Comparison of ENCODE assay signal across 8 mouse cellular contexts in the genomic region with DNA sequence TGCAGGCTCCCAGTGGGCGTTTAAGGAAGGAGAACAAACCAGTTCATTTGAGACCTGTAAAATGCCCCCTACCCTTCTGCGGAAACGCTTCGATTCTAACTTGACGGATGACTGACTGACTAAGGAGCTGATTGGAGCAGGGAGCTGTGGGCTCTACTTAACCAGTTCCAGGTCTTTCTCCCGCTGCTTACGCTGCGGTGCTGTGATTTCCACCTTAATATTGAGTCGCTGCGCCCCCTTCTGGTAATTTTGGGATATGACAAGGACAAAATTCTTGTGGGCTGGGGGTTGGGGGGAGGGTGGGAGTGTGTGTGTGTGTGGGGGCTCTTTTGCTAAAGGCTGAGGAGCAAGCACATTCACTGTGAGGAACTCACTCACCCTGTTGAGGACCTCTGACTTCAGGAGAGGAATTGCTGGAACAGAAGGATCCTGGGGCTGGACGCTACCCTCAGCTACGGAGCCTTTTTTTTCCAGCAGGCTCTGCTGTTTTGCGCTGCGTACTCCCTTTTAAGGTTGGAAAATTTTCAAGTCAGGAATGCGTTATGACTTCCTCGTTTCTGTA. TPM values are rescaled to one million over a fixed set of nuclear protein-coding genes. Genes with fewer than 3 reads are reported as not detected.
DNase-seq lines count a peak whose midpoint lies in the region; ATAC-seq and TF ChIP-seq lines count a peak whose summit lies in the region.

No protein-coding gene starts in this region.

- WGBS in forebrain, postnatal 0 days = 27% methylated on average over 16 of the region's 16 CpGs
- WGBS in hindbrain, embryonic 16.5 days = 21% methylated on average over 16 of the region's 16 CpGs
- WGBS in limb, embryonic 10.5 days = 26% methylated on average over 16 of the region's 16 CpGs
- 26% methylated on average over 16 of the region's 16 CpGs for WGBS in midbrain, embryonic 14.5 days

- no peak overlapping the region for H3K4me3 ChIP-seq in forebrain, postnatal 0 days (ENCODE audit: low read depth, low read length)
- H3K4me3 ChIP-seq in hindbrain, embryonic 16.5 days (ENCODE audit: low read length) = peak overlapping the region; percentile 21; the same call in 1 of the 2 replicates
- peak overlapping the region; percentile 31 for H3K4me3 ChIP-seq in limb, embryonic 10.5 days
- no peak overlapping the region for H3K4me3 ChIP-seq in midbrain, embryonic 14.5 days (replicated peaks; ENCODE audit: low read depth, low read length)

- no peak overlapping the region for H3K9ac ChIP-seq in forebrain, postnatal 0 days
- H3K9ac ChIP-seq in hindbrain, embryonic 16.5 days (ENCODE audit: low read depth, low read length) = 0 out of 2 replicates have a peak overlapping the region, but pooled peaks have one; percentile 47
- H3K9ac ChIP-seq in midbrain, embryonic 14.5 days (replicated peaks; ENCODE audit: low read length) = no peak overlapping the region

- peak; percentile 88 for TF ChIP-seq CTCF in forebrain, postnatal 0 days (IDR thresholded peaks at IDR 0.05; ENCODE audit: low read depth)

- H3K36me3 ChIP-seq in forebrain, postnatal 0 days (ENCODE audit: insufficient read depth) = no peaks in the 10 kb centered on the region
- no peaks in the 10 kb centered on the region for H3K36me3 ChIP-seq in hindbrain, embryonic 16.5 days (ENCODE audit: control insufficient read depth, insufficient read depth, low read length)
- no peaks in the 10 kb centered on the region for H3K36me3 ChIP-seq in limb, embryonic 10.5 days
- H3K36me3 ChIP-seq in midbrain, embryonic 14.5 days (ENCODE audit: control insufficient read depth, insufficient read depth, low read length) = no peaks in the 10 kb centered on the region

- peak; percentile 90 for ATAC-seq in forebrain, postnatal 0 days
- ATAC-seq in hindbrain, embryonic 16.5 days = peak; percentile 80
- ATAC-seq in midbrain, embryonic 14.5 days (ENCODE audit: low FRiP score, low TSS enrichment) = 0 out of 2 replicates have a peak, but pooled peaks have one; percentile 46

- H3K27me3 ChIP-seq in forebrain, postnatal 0 days (ENCODE audit: insufficient read depth, low read length) = peaks cover 5% of the 10 kb centered on the region; the same call in 1 of the 2 replicates
- no peaks in the 10 kb centered on the region for H3K27me3 ChIP-seq in hindbrain, embryonic 16.5 days (replicated peaks; ENCODE audit: control insufficient read depth, insufficient read depth, low read length)
- peaks cover 10% of the 10 kb centered on the region; the same call in 1 of the 2 replicates for H3K27me3 ChIP-seq in limb, embryonic 10.5 days (ENCODE audit: low read depth, poor library complexity, severe bottlenecking)
- H3K27me3 ChIP-seq in midbrain, embryonic 14.5 days (ENCODE audit: control insufficient read depth, insufficient read depth, low read length) = no peaks in the 10 kb centered on the region

- H3K4me1 ChIP-seq in forebrain, postnatal 0 days (ENCODE audit: insufficient read depth) = no peaks in the 10 kb centered on the region; the same call in 1 of the 2 replicates
- peaks cover 8% of the 10 kb centered on the region for H3K4me1 ChIP-seq in hindbrain, embryonic 16.5 days (ENCODE audit: control insufficient read depth, insufficient read depth, low read depth, low read length)
- peaks cover 17% of the 10 kb centered on the region for H3K4me1 ChIP-seq in limb, embryonic 10.5 days
- H3K4me1 ChIP-seq in midbrain, embryonic 14.5 days (ENCODE audit: control insufficient read depth, insufficient read depth, low read length) = no peaks in the 10 kb centered on the region

- H3K9me3 ChIP-seq in forebrain, postnatal 0 days (ENCODE audit: low read length) = no peaks in the 10 kb centered on the region
- no peaks in the 10 kb centered on the region for H3K9me3 ChIP-seq in hindbrain, embryonic 16.5 days (ENCODE audit: control insufficient read depth, low read length)
- H3K9me3 ChIP-seq in limb, embryonic 10.5 days (replicated peaks) = no peaks in the 10 kb centered on the region
- no peaks in the 10 kb centered on the region for H3K9me3 ChIP-seq in midbrain, embryonic 14.5 days (ENCODE audit: control insufficient read depth, low read length)

- peak overlapping the region; percentile 38 for H3K4me2 ChIP-seq in forebrain, postnatal 0 days (ENCODE audit: low read depth)
- peak overlapping the region; percentile 50 for H3K4me2 ChIP-seq in hindbrain, embryonic 16.5 days (ENCODE audit: low read length)
- peak overlapping the region; percentile 21 for H3K4me2 ChIP-seq in midbrain, embryonic 14.5 days (ENCODE audit: low read length)

- peak; percentile 59 for DNase-seq in right cerebral cortex, adult 18-20 months
- no peak for DNase-seq in right cerebral cortex, postnatal 36 days (ENCODE audit: low spot score in 2 of 2)
- peak; percentile 66 to 72 for DNase-seq in cerebellum, adult 18-20 months
- DNase-seq in forebrain, postnatal 0 days = peak; percentile 89
- peak; percentile 82 for DNase-seq in limb, embryonic 10.5 days (ENCODE audit: low spot score)
- peak; percentile 92 for DNase-seq in midbrain, embryonic 14.5 days
- peak; percentile 76 for DNase-seq in testis, postnatal 10 days (ENCODE audit: low spot score)

- no peak overlapping the region for H3K27ac ChIP-seq in forebrain, postnatal 0 days (ENCODE audit: low read depth, low read length)
- H3K27ac ChIP-seq in hindbrain, embryonic 16.5 days (ENCODE audit: low read depth, low read length) = no peak overlapping the region
- peak overlapping the region; percentile 75 for H3K27ac ChIP-seq in limb, embryonic 10.5 days
- H3K27ac ChIP-seq in midbrain, embryonic 14.5 days (replicated peaks; ENCODE audit: low read depth, low read length) = no peak overlapping the region

RNA-seq across cellular contexts. Expression of a gene that starts 18.5 kb away (rescaled TPM):
- 14.2 and 18.0 TPM in 2 replicates for total RNA-seq in forebrain, postnatal 0 days (2014; rRNA removed)
- 9.3 and 9.6 TPM in 2 replicates for polyA plus RNA-seq in forebrain, postnatal 0 days (2015; fragmentation: Nextera tagmentation; extraction: Ambion mirVana)
- polyA plus RNA-seq in hindbrain, embryonic 16.5 days (2015; fragmentation: Nextera tagmentation; extraction: Ambion mirVana) = 3.9 and 4.3 TPM in 2 replicates
- polyA plus RNA-seq in limb, embryonic 10.5 days (2016; fragmentation: Nextera tagmentation; extraction: Ambion mirVana) = 0.76 and 0.80 TPM in 2 replicates
- 1.1 and 1.2 TPM in 2 replicates for polyA plus RNA-seq in midbrain, embryonic 14.5 days (2014; fragmentation: Nextera tagmentation; extraction: Ambion mirVana)

Comparison
In these comparisons a context has a peak if more than half of its experiments do, and no peak if none do; other contexts are left out.
1. DNase-seq: peak in right cerebral cortex, adult 18-20 months (single experiment), cerebellum, adult 18-20 months (2 of 2), forebrain, postnatal 0 days (single experiment), limb, embryonic 10.5 days (single experiment), midbrain, embryonic 14.5 days (single experiment) and testis, postnatal 10 days (single experiment); none in right cerebral cortex, postnatal 36 days (0 of 2).
2. H3K4me3 ChIP-seq: peak in hindbrain, embryonic 16.5 days (single experiment) and limb, embryonic 10.5 days (single experiment); none in forebrain, postnatal 0 days (single experiment) and midbrain, embryonic 14.5 days (single experiment).
3. Peak in every context shown above with its lines, with median percentiles within 50 percentile points of each other: ATAC-seq and H3K4me2 ChIP-seq.